Mouse (Mus musculus): ENCODE results near the gene Pygo1. TPM values are rescaled to one million over a fixed set of nuclear protein-coding genes. Genes with fewer than 3 reads are reported as not detected.

The Pygo1 gene
- 0.90 and 1.0 TPM in 2 replicates for polyA plus RNA-seq (2015; fragmentation: Nextera tagmentation; extraction: Ambion mirVana)

GRCm38 (mm10) chr9:72925021-72925934, at the start of gene Pygo1:
Pygo1 (plus strand) TSS chr9:72925645.

GRCm38 (mm10) chr9:72958521-72959450, 33.3 kb downstream of the Pygo1 start, which contains the start of the genes Dyx1c1 and Gm44503:
Dyx1c1 (plus strand) TSS chr9:72958785.
Gm44503 (plus strand) TSS chr9:72958852.

GRCm38 (mm10) chr9:72985250-72986220, 60.1 kb downstream of the Pygo1 start, which contains the start of the genes Ccpg1os and Ccpg1:
Ccpg1os (minus strand) TSS chr9:72985382.
Ccpg1 (plus strand) TSS chr9:72985429.

Other genes with a start within 250 kb of the Pygo1 start
- 0.02 and 0.05 TPM in 2 replicates for gene Prtg, start 118.8 kb upstream of the Pygo1 start, polyA plus RNA-seq (2015; fragmentation: Nextera tagmentation; extraction: Ambion mirVana)
- 0.53 and 0.75 TPM in 2 replicates for gene Dyx1c1, start 33.1 kb downstream of the Pygo1 start, polyA plus RNA-seq (2015; fragmentation: Nextera tagmentation; extraction: Ambion mirVana)
- not detected in 2 replicates for gene Gm44503, start 33.2 kb downstream of the Pygo1 start, polyA plus RNA-seq (2015; fragmentation: Nextera tagmentation; extraction: Ambion mirVana)
- 16.3 and 17.7 TPM in 2 replicates for gene Ccpg1os, start 59.7 kb downstream of the Pygo1 start, polyA plus RNA-seq (2015; fragmentation: Nextera tagmentation; extraction: Ambion mirVana)
- 23.3 and 24.8 TPM in 2 replicates for gene Ccpg1, start 59.8 kb downstream of the Pygo1 start, polyA plus RNA-seq (2015; fragmentation: Nextera tagmentation; extraction: Ambion mirVana)
- gene Pigb, start 114.7 kb downstream of the Pygo1 start, polyA plus RNA-seq (2015; fragmentation: Nextera tagmentation; extraction: Ambion mirVana): 5.1 and 5.8 TPM in 2 replicates
- 15.3 and 17.4 TPM in 2 replicates for gene Rab27a, start 119.2 kb downstream of the Pygo1 start, polyA plus RNA-seq (2015; fragmentation: Nextera tagmentation; extraction: Ambion mirVana)
- not detected in 2 replicates for gene Khdc3, start 176.2 kb downstream of the Pygo1 start, polyA plus RNA-seq (2015; fragmentation: Nextera tagmentation; extraction: Ambion mirVana)
- not detected in 2 replicates for gene Gm20509, start 176.8 kb downstream of the Pygo1 start, polyA plus RNA-seq (2015; fragmentation: Nextera tagmentation; extraction: Ambion mirVana)
- 54.4 and 58.8 TPM in 2 replicates for gene Rsl24d1, start 187.8 kb downstream of the Pygo1 start, polyA plus RNA-seq (2015; fragmentation: Nextera tagmentation; extraction: Ambion mirVana)

All from urinary bladder, postnatal 0 days (tissue).